Mouse (Mus musculus) layer of hippocampus, postnatal 14 days (tissue): Measurements from ENCODE around the gene Gm28305. TPM values are rescaled to one million over a fixed set of nuclear protein-coding genes. Genes with fewer than 3 reads are reported as not detected.

ENCODE experiments used
- total RNA-seq, 2 experiments: library from RNA; stranded (reverse); gene quantifications; 2 replicates each; pipeline ENCODE4 v1.2.3; 2021

Gm28305 gene
- total RNA-seq, 2 experiments from 2014 or later: not detected

Other genes with a start within 250 kb of the Gm28305 start
- 1 to 10 TPM; 6.2 to 8.2 TPM for gene Nphp3, start 38.1 kb upstream of the Gm28305 start, total RNA-seq
- 10 to 100 TPM; 39.3 to 42.4 TPM for gene Uba5, start 22.5 kb downstream of the Gm28305 start, total RNA-seq
- 10 to 100 TPM; 24.0 to 25.5 TPM for gene Acad11, start 22.7 kb downstream of the Gm28305 start, total RNA-seq
- under 1 TPM; 0.29 to 0.46 TPM for gene Ackr4, start 86.3 kb downstream of the Gm28305 start, total RNA-seq
- gene Dnajc13, start 222.3 kb downstream of the Gm28305 start, total RNA-seq: 10 to 100 TPM; 60.7 to 77.9 TPM